Mouse (Mus musculus) neutrophil, adult 5-6 weeks (primary cell): ENCODE measurements around the gene Krt5. TPM values are rescaled to one million over a fixed set of nuclear protein-coding genes. Genes with fewer than 3 reads are reported as not detected.
"Not testable (repeated sequence)": the region's sequence is repeated elsewhere in the genome, so short reads cannot be mapped to it uniquely, and the experiment has no call there.

Experiments used
- ATAC-seq: fragments of 151-379, 151-347 bp; 2 replicates; pipeline ENCODE4 v1.8.0; 2017; ENCODE audit warnings: mild to moderate bottlenecking, moderate TSS enrichment; ENCODE audit not compliant: insufficient number of reproducible peaks, poor library complexity, low FRiP score, severe bottlenecking; ENCODE audit errors: extremely low read depth
- total RNA-seq: library from RNA; stranded (forward); fragments of 200-1000 nt; gene quantifications from 2 replicates; pipeline ENCODE4 v1.2.3, GENCODE M21; 2017

Krt5 gene
- 0.23 TPM in 1 of 2 replicates, not detected in the other for total RNA-seq

- ATAC-seq: no peak
Observed at GRCm38 (mm10) chr15:101712720-101713119, at the start of gene Krt5. TSS of gene Krt5 (minus strand) at chr15:101712898.

GRCm38 (mm10) chr15:101742711-101743110 is 30.0 kb upstream of the Krt5 start, which contains the start of gene Krt71:
TSS of gene Krt71 (minus strand) at chr15:101743109.
- no peak for ATAC-seq

GRCm38 (mm10) chr15:101737786-101738185 is 25.1 kb upstream of the Krt5 start:
- ATAC-seq: no peak

- no peak for ATAC-seq
Observed at GRCm38 (mm10) chr15:101730653-101731052, 18.0 kb upstream of the Krt5 start.

GRCm38 (mm10) chr15:101724686-101725085 is 12.0 kb upstream of the Krt5 start:
- no peak for ATAC-seq

GRCm38 (mm10) chr15:101715831-101716230 is 3.1 kb upstream of the Krt5 start:
- no peak for ATAC-seq

- ATAC-seq: no peak
Observed at GRCm38 (mm10) chr15:101714356-101714755, 1.7 kb upstream of the Krt5 start.

GRCm38 (mm10) chr15:101713731-101714130 is 1.0 kb upstream of the Krt5 start:
- ATAC-seq: no peak

GRCm38 (mm10) chr15:101708683-101709082 is 4.0 kb downstream of the Krt5 start:
- no peak for ATAC-seq

- no peak for ATAC-seq
Observed at GRCm38 (mm10) chr15:101707454-101707853, 5.2 kb downstream of the Krt5 start.

GRCm38 (mm10) chr15:101704066-101704465 is 8.6 kb downstream of the Krt5 start:
- no peak for ATAC-seq

GRCm38 (mm10) chr15:101702380-101702779 is 10.3 kb downstream of the Krt5 start:
- no peak for ATAC-seq

- ATAC-seq: no peak
Observed at GRCm38 (mm10) chr15:101699866-101700265, 12.8 kb downstream of the Krt5 start.

GRCm38 (mm10) chr15:101699192-101699591 is 13.5 kb downstream of the Krt5 start:
- no peak for ATAC-seq

GRCm38 (mm10) chr15:101697326-101698188 is 15.1 kb downstream of the Krt5 start:
- ATAC-seq: no peak

- ATAC-seq: no peak
Observed at GRCm38 (mm10) chr15:101694207-101694606, 18.5 kb downstream of the Krt5 start, which contains the start of gene Krt6a. TSS of gene Krt6a (minus strand) at chr15:101694307.

GRCm38 (mm10) chr15:101690460-101690859 is 22.2 kb downstream of the Krt5 start:
- not testable (repeated sequence) for ATAC-seq

- ATAC-seq: no peak
Observed at GRCm38 (mm10) chr15:101688161-101688560, 24.5 kb downstream of the Krt5 start.

GRCm38 (mm10) chr15:101680187-101680586 is 32.5 kb downstream of the Krt5 start, which contains the start of gene Krt6b:
TSS of gene Krt6b (minus strand) at chr15:101680287.
- no peak for ATAC-seq

- no peak for ATAC-seq
Observed at GRCm38 (mm10) chr15:101675978-101676377, 36.7 kb downstream of the Krt5 start.
